Mouse (Mus musculus) neural tube, embryonic 13.5 days (tissue): Measurements from ENCODE around the gene Rbm20. TPM values are rescaled to one million over a fixed set of nuclear protein-coding genes. Genes with fewer than 3 reads are reported as not detected.
A peak's percentile ranks its signal among the peaks of the same experiment; 100 is the strongest.

Source experiments
- ATAC-seq: fragments of 200-750 bp; cut with Nextera tagmentation; 2 replicates; pipeline ENCODE4 v1.8.0; 2017; ENCODE audit warnings: low read depth, mild to moderate bottlenecking, moderate TSS enrichment, moderate library complexity
- H3K27ac ChIP-seq: fragments of 300-500 bp; sonication (generic); replicated peaks from 2 replicates; pipeline ENCODE4 v1.5.1; 2015; ENCODE audit warnings: moderate library complexity, mild to moderate bottlenecking, inconsistent platforms
- H3K27me3 ChIP-seq: fragments of 300-500 bp; sonication (generic); 2 replicates; pipeline ENCODE4 v1.6.1; 2015; ENCODE audit warnings: mild to moderate bottlenecking, inconsistent platforms
- H3K36me3 ChIP-seq: fragments of 300-500 bp; sonication (generic); 2 replicates; pipeline ENCODE4 v1.6.1; 2015; ENCODE audit warnings: mild to moderate bottlenecking, inconsistent platforms
- H3K4me1 ChIP-seq: fragments of 300-500 bp; sonication (generic); replicated peaks from 2 replicates; pipeline ENCODE4 v1.6.1; 2015; ENCODE audit warnings: inconsistent platforms
- H3K4me2 ChIP-seq: fragments of 300-500 bp; sonication (generic); 2 replicates; pipeline ENCODE4 v1.6.1; 2015; ENCODE audit warnings: inconsistent platforms, mild to moderate bottlenecking, moderate library complexity
- H3K4me3 ChIP-seq: fragments of 300-500 bp; sonication (generic); 2 replicates; pipeline ENCODE4 v1.5.1; 2015; ENCODE audit warnings: mild to moderate bottlenecking, inconsistent platforms
- H3K9ac ChIP-seq: fragments of 300-500 bp; sonication (generic); 2 replicates; pipeline ENCODE4 v1.6.1; 2015; ENCODE audit warnings: moderate library complexity, mild to moderate bottlenecking, inconsistent platforms
- H3K9me3 ChIP-seq: fragments of 300-500 bp; sonication (generic); 2 replicates; pipeline ENCODE4 v1.6.1; 2016; ENCODE audit warnings: inconsistent platforms
- WGBS: fragments of 180-500 bp; shearing (Covaris S2); methylation state at CpG from one replicate; pipeline ENCODE4 v1.1.7; 2015; 5-methylcytosine and 5-hydroxymethylcytosine counted together
- polyA plus RNA-seq: library from polyadenylated mRNA; unstranded; fragments of >200 nt; fragmentation: Nextera tagmentation; extraction: Ambion mirVana; gene quantifications from 2 replicates; pipeline ENCODE4 v1.2.1, GENCODE M21; 2015

Rbm20 gene
- polyA plus RNA-seq, 1 experiment from 2014 or later = 0.47 TPM

- 0 out of 2 replicates have a peak, but pooled peaks cover 2% of the 10 kb centered on the region for H3K4me1 ChIP-seq
- no peaks in the 10 kb centered on the region for H3K27me3 ChIP-seq
- H3K4me2 ChIP-seq = no peak overlapping the region
- no peaks in the 10 kb centered on the region for H3K36me3 ChIP-seq
- no peak for ATAC-seq
- H3K9me3 ChIP-seq = no peaks in the 10 kb centered on the region
- H3K4me3 ChIP-seq = no peak overlapping the region
- H3K27ac ChIP-seq = no peak overlapping the region
- H3K9ac ChIP-seq = no peak overlapping the region
- 87% methylated on average over 4 of the region's 4 CpGs for WGBS
These were observed 138.6 kb downstream of the Rbm20 start for GRCm38 (mm10) chr19:53815714-53816113.

GRCm38 (mm10) chr19:53816242-53816641 is 139.1 kb downstream of the Rbm20 start:
- ATAC-seq = no peak
- H3K36me3 ChIP-seq = no peaks in the 10 kb centered on the region
- H3K9ac ChIP-seq = no peak overlapping the region
- H3K27ac ChIP-seq = no peak overlapping the region
- no peak overlapping the region for H3K4me2 ChIP-seq
- H3K4me1 ChIP-seq = peaks cover 7% of the 10 kb centered on the region
- WGBS = 88% methylated on average over 11 of the region's 11 CpGs
- H3K4me3 ChIP-seq = no peak overlapping the region
- H3K9me3 ChIP-seq = no peaks in the 10 kb centered on the region
- no peaks in the 10 kb centered on the region for H3K27me3 ChIP-seq

- Histone ChIP-seq H3K9me3 (no peaks in the 10 kb centered on the region), H3K27ac (no peak overlapping the region), H3K36me3 (no peaks in the 10 kb centered on the region), H3K27me3 (0 out of 2 replicates have a peak, but pooled peaks cover 6% of the 10 kb centered on the region), H3K4me3 (no peak overlapping the region), H3K9ac (no peak overlapping the region), H3K4me1 (peaks cover 18% of the 10 kb centered on the region), H3K4me2 (no peak overlapping the region)
- ATAC-seq = no peak
- WGBS = 69% methylated on average over 6 of the region's 6 CpGs
These were observed 142.2 kb downstream of the Rbm20 start for GRCm38 (mm10) chr19:53819299-53819698.

- WGBS = 21% methylated on average over 13 of the region's 13 CpGs
- peak overlapping the region; percentile 46 for H3K27ac ChIP-seq
These were observed 144.4 kb downstream of the Rbm20 start for GRCm38 (mm10) chr19:53821241-53822120.

GRCm38 (mm10) chr19:53823847-53824246 is 146.7 kb downstream of the Rbm20 start:
- no peaks in the 10 kb centered on the region for H3K9me3 ChIP-seq
- no peak overlapping the region for H3K4me3 ChIP-seq
- H3K9ac ChIP-seq = no peak overlapping the region
- peaks cover 22% of the 10 kb centered on the region for H3K4me1 ChIP-seq
- H3K4me2 ChIP-seq = no peak overlapping the region
- ATAC-seq = no peak
- 0 out of 2 replicates have a peak, but pooled peaks cover 6% of the 10 kb centered on the region for H3K27me3 ChIP-seq
- H3K27ac ChIP-seq = no peak overlapping the region
- H3K36me3 ChIP-seq = no peaks in the 10 kb centered on the region
- WGBS = 58% methylated on average over 6 of the region's 6 CpGs

More at GRCm38 (mm10) chr19:53821241-53822120, 144.4 kb downstream of the Rbm20 start:
- Histone ChIP-seq H3K36me3 (no peaks in the 10 kb centered on the region), H3K4me1 (peaks cover 22% of the 10 kb centered on the region), H3K4me2 (no peak overlapping the region), H3K9ac (0 out of 2 replicates have a peak overlapping the region, but pooled peaks have one; percentile 3), H3K9me3 (no peaks in the 10 kb centered on the region), H3K4me3 (no peak overlapping the region), H3K27me3 (0 out of 2 replicates have a peak, but pooled peaks cover 6% of the 10 kb centered on the region)
- no peak for ATAC-seq

- 0 out of 2 replicates have a peak, but pooled peaks cover 6% of the 10 kb centered on the region for H3K27me3 ChIP-seq
- ATAC-seq = peak; percentile 82
- H3K27ac ChIP-seq = peak overlapping the region; percentile 24; the same call in 1 of the 2 replicates
- peak overlapping the region; percentile 56 for H3K9ac ChIP-seq
- H3K9me3 ChIP-seq = no peaks in the 10 kb centered on the region
- H3K4me3 ChIP-seq = peak overlapping the region; percentile 38
- H3K4me2 ChIP-seq = peak overlapping the region; percentile 45
- no peaks in the 10 kb centered on the region for H3K36me3 ChIP-seq
- WGBS = 59% methylated on average over 21 of the region's 21 CpGs
- peaks cover 25% of the 10 kb centered on the region for H3K4me1 ChIP-seq
These were observed 148.0 kb downstream of the Rbm20 start for GRCm38 (mm10) chr19:53824872-53825680.

- ATAC-seq = no peak
- Histone ChIP-seq H3K9me3 (no peaks in the 10 kb centered on the region), H3K27ac (peak overlapping the region; percentile 73; the same call in 1 of the 2 replicates), H3K4me2 (no peak overlapping the region), H3K4me3 (no peak overlapping the region), H3K27me3 (no peaks in the 10 kb centered on the region), H3K9ac (no peak overlapping the region), H3K4me1 (peaks cover 32% of the 10 kb centered on the region), H3K36me3 (no peaks in the 10 kb centered on the region)
- 49% methylated on average over 6 of the region's 6 CpGs for WGBS
These were observed 152.9 kb downstream of the Rbm20 start for GRCm38 (mm10) chr19:53829990-53830389.

- peak; percentile 90 for ATAC-seq
- WGBS = 3% methylated on average over 8 of the region's 8 CpGs
- H3K4me2 ChIP-seq = peak overlapping the region; percentile 5; the same call in 1 of the 2 replicates
These were observed 153.5 kb downstream of the Rbm20 start for GRCm38 (mm10) chr19:53830407-53831163.

GRCm38 (mm10) chr19:53831164-53831448 is 154.0 kb downstream of the Rbm20 start:
- no peak overlapping the region for H3K9ac ChIP-seq
- H3K9me3 ChIP-seq = no peaks in the 10 kb centered on the region
- ATAC-seq = peak; percentile 62; the same call in 1 of the 2 replicates
- no peaks in the 10 kb centered on the region for H3K27me3 ChIP-seq
- peaks cover 32% of the 10 kb centered on the region for H3K4me1 ChIP-seq
- no peak overlapping the region for H3K4me3 ChIP-seq
- no peak overlapping the region for H3K4me2 ChIP-seq
- peak overlapping the region; percentile 73; the same call in 1 of the 2 replicates for H3K27ac ChIP-seq
- WGBS = 12% methylated on average over 3 of the region's 3 CpGs
- no peaks in the 10 kb centered on the region for H3K36me3 ChIP-seq

More at GRCm38 (mm10) chr19:53830407-53831163, 153.5 kb downstream of the Rbm20 start:
- Histone ChIP-seq H3K27me3 (no peaks in the 10 kb centered on the region), H3K27ac (peak overlapping the region; percentile 73), H3K9ac (no peak overlapping the region), H3K36me3 (no peaks in the 10 kb centered on the region), H3K4me1 (peaks cover 32% of the 10 kb centered on the region), H3K4me3 (no peak overlapping the region), H3K9me3 (no peaks in the 10 kb centered on the region)

- Histone ChIP-seq H3K4me3 (no peak overlapping the region), H3K36me3 (no peaks in the 10 kb centered on the region), H3K27me3 (no peaks in the 10 kb centered on the region), H3K27ac (0 out of 2 replicates have a peak overlapping the region, but pooled peaks have one; percentile 1), H3K4me1 (peaks cover 38% of the 10 kb centered on the region), H3K4me2 (no peak overlapping the region), H3K9me3 (no peaks in the 10 kb centered on the region), H3K9ac (no peak overlapping the region)
- 23% methylated on average over 7 of the region's 7 CpGs for WGBS
- no peak for ATAC-seq
These were observed 155.4 kb downstream of the Rbm20 start for GRCm38 (mm10) chr19:53832512-53832911.

GRCm38 (mm10) chr19:53833745-53834369 is 156.8 kb downstream of the Rbm20 start:
- Histone ChIP-seq H3K9me3 (no peaks in the 10 kb centered on the region), H3K27me3 (no peaks in the 10 kb centered on the region), H3K4me1 (peaks cover 38% of the 10 kb centered on the region), H3K4me3 (no peak overlapping the region), H3K36me3 (no peaks in the 10 kb centered on the region), H3K27ac (no peak overlapping the region), H3K4me2 (no peak overlapping the region), H3K9ac (no peak overlapping the region)
- 26% methylated on average over 8 of the region's 8 CpGs for WGBS
- ATAC-seq = no peak
